Mouse (Mus musculus) embryo, embryonic 11.5 days (tissue): ENCODE measurements around the gene Gpx7.

Experiments used
- DNase-seq: peaks from one replicate; pipeline ENCODE4 v3.0.0-alpha.2; 2012; ENCODE audit warnings: low read depth, low spot score

Gene Gpx7

GRCm38 (mm10) chr4:108406861-108407401, at the start of gene Gpx7:
Gene Gpx7, minus strand, starts transcription at chr4:108406961.
- no peak for DNase-seq

GRCm38 (mm10) chr4:108456028-108456427, 49.3 kb upstream of the Gpx7 start:
- DNase-seq: no peak

GRCm38 (mm10) chr4:108448091-108448490, 41.3 kb upstream of the Gpx7 start:
- no peak for DNase-seq

GRCm38 (mm10) chr4:108438082-108438840, 31.5 kb upstream of the Gpx7 start:
- no peak for DNase-seq

GRCm38 (mm10) chr4:108436225-108436624, 29.5 kb upstream of the Gpx7 start:
- no peak for DNase-seq

- no peak for DNase-seq
Observed at GRCm38 (mm10) chr4:108435646-108436045, 28.9 kb upstream of the Gpx7 start.

- DNase-seq: no peak
Observed at GRCm38 (mm10) chr4:108434781-108435180, 28.0 kb upstream of the Gpx7 start.

GRCm38 (mm10) chr4:108434221-108434620, 27.5 kb upstream of the Gpx7 start:
- DNase-seq: no peak

GRCm38 (mm10) chr4:108433341-108433740, 26.6 kb upstream of the Gpx7 start:
- peak; percentile 32 for DNase-seq

GRCm38 (mm10) chr4:108431561-108431936, 24.8 kb upstream of the Gpx7 start:
- DNase-seq: no peak

GRCm38 (mm10) chr4:108430656-108431560, 24.1 kb upstream of the Gpx7 start:
- DNase-seq: no peak

GRCm38 (mm10) chr4:108428341-108428721, 21.6 kb upstream of the Gpx7 start:
- DNase-seq: no peak

- DNase-seq: no peak
Observed at GRCm38 (mm10) chr4:108427719-108428340, 21.1 kb upstream of the Gpx7 start.

GRCm38 (mm10) chr4:108424587-108424986, 17.8 kb upstream of the Gpx7 start:
- DNase-seq: no peak

- no peak for DNase-seq
Observed at GRCm38 (mm10) chr4:108407621-108408020, 860 bp upstream of the Gpx7 start.

- no peak for DNase-seq
Observed at GRCm38 (mm10) chr4:108406138-108406860, 462 bp downstream of the Gpx7 start.

GRCm38 (mm10) chr4:108405766-108406137, 1.0 kb downstream of the Gpx7 start:
- DNase-seq: no peak

- no peak for DNase-seq
Observed at GRCm38 (mm10) chr4:108403861-108404635, 2.7 kb downstream of the Gpx7 start.

GRCm38 (mm10) chr4:108400395-108400794, 6.4 kb downstream of the Gpx7 start:
- DNase-seq: no peak

GRCm38 (mm10) chr4:108394236-108394635, 12.5 kb downstream of the Gpx7 start:
- DNase-seq: no peak

GRCm38 (mm10) chr4:108392558-108392957, 14.2 kb downstream of the Gpx7 start:
- no peak for DNase-seq
